Mouse (Mus musculus) mouse trophoblast stem cell (cell line): Measurements from ENCODE around the gene Tlnrd1.

Source experiments
- in situ Hi-C, 2 experiments: fragments of 300-500 bp; cut with MseI, MboI; formaldehyde crosslinking; loops; 2 replicates in 1 of 2; 3 replicates in 1 of 2; pipeline ENCODE4 v1.15.1; 2025

The Tlnrd1 gene

GRCm38 (mm10) chr7:83884921-83885532, 922 bp upstream of the Tlnrd1 start:
- in situ Hi-C loops: loop anchor here in 1 of 2 experiments (10.0 kb wide), 1 partner anchor 200 kb away; no protein-coding TSS in a partner anchor

GRCm38 (mm10) chr7:83883276-83884020, 657 bp downstream of the Tlnrd1 start:
- in situ Hi-C loops: loop anchor here in 1 of 2 experiments (10.0 kb wide), 1 partner anchor 199 kb away; no protein-coding TSS in a partner anchor

- in situ Hi-C loops: loop anchor here in 1 of 2 experiments (10.0 kb wide), 1 partner anchor 198 kb away; no protein-coding TSS in a partner anchor
Observed at GRCm38 (mm10) chr7:83882633-83883275, 1.4 kb downstream of the Tlnrd1 start.

- in situ Hi-C loops: loop anchor here in 1 of 2 experiments (10.0 kb wide), 1 partner anchor 197 kb away; no protein-coding TSS in a partner anchor
Observed at GRCm38 (mm10) chr7:83882150-83882632, 1.9 kb downstream of the Tlnrd1 start.

GRCm38 (mm10) chr7:83878676-83879448, 5.2 kb downstream of the Tlnrd1 start:
- in situ Hi-C loops: no loop called here

GRCm38 (mm10) chr7:83877088-83877487, 7.0 kb downstream of the Tlnrd1 start:
- in situ Hi-C loops: no loop called here

- in situ Hi-C loops: no loop called here
Observed at GRCm38 (mm10) chr7:83869839-83870543, 14.1 kb downstream of the Tlnrd1 start.

- in situ Hi-C loops: no loop called here
Observed at GRCm38 (mm10) chr7:83868200-83868599, 15.9 kb downstream of the Tlnrd1 start.

GRCm38 (mm10) chr7:83863554-83863953, 20.6 kb downstream of the Tlnrd1 start:
- in situ Hi-C loops: no loop called here

- in situ Hi-C loops: no loop called here
Observed at GRCm38 (mm10) chr7:83859378-83860083, 24.6 kb downstream of the Tlnrd1 start.

- in situ Hi-C loops: no loop called here
Observed at GRCm38 (mm10) chr7:83857921-83858320, 26.2 kb downstream of the Tlnrd1 start.

GRCm38 (mm10) chr7:83857208-83857488, 27.0 kb downstream of the Tlnrd1 start:
- in situ Hi-C loops: no loop called here

GRCm38 (mm10) chr7:83856353-83857207, 27.5 kb downstream of the Tlnrd1 start:
- in situ Hi-C loops: no loop called here

- in situ Hi-C loops: no loop called here
Observed at GRCm38 (mm10) chr7:83855203-83855602, 28.9 kb downstream of the Tlnrd1 start.

GRCm38 (mm10) chr7:83852381-83853380, 31.4 kb downstream of the Tlnrd1 start:
- in situ Hi-C loops: no loop called here

- in situ Hi-C loops: no loop called here
Observed at GRCm38 (mm10) chr7:83851569-83852380, 32.3 kb downstream of the Tlnrd1 start.
